Mouse (Mus musculus): ENCODE results near the gene Nr1h2. TPM values are rescaled to one million over a fixed set of nuclear protein-coding genes. Genes with fewer than 3 reads are reported as not detected.

Gene Nr1h2
- total RNA-seq, 2 experiments from 2014 or later = 45.1 to 49.0 TPM

Small RNA genes within 50 kb of the gene (microRNA-seq; reads per million reads assigned to microRNA genes)
- gene Mir7053 = 0 reads per million in 2 experiments

Other genes starting within 250 kb of the Nr1h2 start
- 1 to 10 TPM; 1.1 TPM for gene Clec11a, start 247.0 kb downstream of the Nr1h2 start, total RNA-seq (2021)
- 1 to 10 TPM; 1.4 TPM for gene Shank1, start 243.7 kb downstream of the Nr1h2 start, total RNA-seq (2021)
- gene Syt3, start 169.8 kb downstream of the Nr1h2 start, total RNA-seq (2021) = 1 to 10 TPM in 1 of 2 experiments, under 1 TPM in 1; 0.74 to 1.3 TPM
- under 1 TPM in 1 of 2 experiments, not detected in 1; 0.40 TPM for gene 1700008O03Rik, start 168.1 kb downstream of the Nr1h2 start, total RNA-seq (2021)
- gene Lrrc4b, start 124.9 kb downstream of the Nr1h2 start, total RNA-seq (2021) = 10 to 100 TPM; 28.3 to 39.0 TPM
- under 1 TPM; 0.79 to 0.93 TPM for gene Aspdh, start 88.6 kb downstream of the Nr1h2 start, total RNA-seq (2021)
- gene Josd2, start 86.0 kb downstream of the Nr1h2 start, total RNA-seq (2021) = 10 to 100 TPM; 70.3 to 79.0 TPM
- gene Emc10, start 57.4 kb downstream of the Nr1h2 start, total RNA-seq (2021) = 100 to 1,000 TPM; 101 to 102 TPM
- 1 to 10 TPM; 5.1 to 6.0 TPM for gene Fam71e1, start 57.4 kb downstream of the Nr1h2 start, total RNA-seq (2021)
- 10 to 100 TPM; 16.3 to 22.2 TPM for gene Mybpc2, start 29.3 kb downstream of the Nr1h2 start, total RNA-seq (2021)
- gene Spib, start 21.9 kb downstream of the Nr1h2 start, total RNA-seq (2021) = 1 to 10 TPM; 1.1 to 1.3 TPM
- gene Pold1, start 5.1 kb downstream of the Nr1h2 start, total RNA-seq (2021) = 10 to 100 TPM; 18.7 to 24.5 TPM
- 1 to 10 TPM in 1 of 2 experiments, under 1 TPM in 1; 0.43 to 1.4 TPM for gene Napsa, start 18.4 kb upstream of the Nr1h2 start, total RNA-seq (2021)
- gene Kcnc3, start 36.7 kb upstream of the Nr1h2 start, total RNA-seq (2021) = under 1 TPM; 0.35 to 0.36 TPM
- 10 to 100 TPM; 37.0 to 46.2 TPM for gene Myh14, start 116.9 kb upstream of the Nr1h2 start, total RNA-seq (2021)
- gene Izumo2, start 154.8 kb upstream of the Nr1h2 start, total RNA-seq (2021) = not detected
- 10 to 100 TPM; 24.7 to 28.3 TPM for gene Vrk3, start 194.5 kb upstream of the Nr1h2 start, total RNA-seq (2021)
- gene Zfp473, start 197.1 kb upstream of the Nr1h2 start, total RNA-seq (2021) = under 1 TPM; 0.12 to 0.35 TPM

Data from heart, postnatal 10 days (tissue).